Mouse (Mus musculus) embryonic facial prominence, embryonic 14.5 days (tissue): Measurements from ENCODE around the gene Gm20662. TPM values are rescaled to one million over a fixed set of nuclear protein-coding genes. Genes with fewer than 3 reads are reported as not detected.

ENCODE experiments used
- ATAC-seq: fragments of 200-750 bp; cut with Nextera tagmentation; 2 replicates; pipeline ENCODE4 v1.8.0; 2017; ENCODE audit warnings: low read depth, moderate number of reproducible peaks, moderate TSS enrichment
- DNase-seq: peaks from one replicate; pipeline ENCODE4 v3.0.0-alpha.2; 2015; ENCODE audit warnings: low spot score
- H3K27ac ChIP-seq: fragments of 300-500 bp; sonication (generic); replicated peaks from 2 replicates; pipeline ENCODE4 v1.5.1; 2014; ENCODE audit warnings: low read depth, mild to moderate bottlenecking, low read length, moderate library complexity
- H3K27me3 ChIP-seq: fragments of 300-500 bp; sonication (generic); replicated peaks from 2 replicates; pipeline ENCODE4 v1.6.1; 2014; ENCODE audit warnings: low read length; ENCODE audit not compliant: control insufficient read depth, insufficient read depth
- H3K36me3 ChIP-seq: fragments of 300-500 bp; sonication (generic); 2 replicates; pipeline ENCODE4 v1.6.1; 2014; ENCODE audit warnings: low read length, mixed read lengths; ENCODE audit not compliant: control insufficient read depth, insufficient read depth
- H3K4me1 ChIP-seq: fragments of 300-500 bp; sonication (generic); 2 replicates; pipeline ENCODE4 v1.6.1; 2014; ENCODE audit warnings: antibody characterized with exemption, low read length; ENCODE audit not compliant: control insufficient read depth, insufficient read depth
- H3K4me2 ChIP-seq: fragments of 300-500 bp; sonication (generic); 2 replicates; pipeline ENCODE4 v1.6.1; 2014; ENCODE audit warnings: low read depth, mild to moderate bottlenecking, low read length, moderate library complexity, mixed read lengths
- H3K4me3 ChIP-seq: fragments of 300-500 bp; sonication (generic); 2 replicates; pipeline ENCODE4 v1.5.1; 2014; ENCODE audit warnings: low read depth, mild to moderate bottlenecking, low read length
- H3K9ac ChIP-seq: fragments of 300-500 bp; sonication (generic); 2 replicates; pipeline ENCODE4 v1.6.1; 2014; ENCODE audit warnings: low read depth, mild to moderate bottlenecking, low read length, moderate library complexity, mixed read lengths
- H3K9me3 ChIP-seq: fragments of 300-500 bp; sonication (generic); 2 replicates; pipeline ENCODE4 v1.6.1; 2016; ENCODE audit warnings: low read length; ENCODE audit not compliant: control insufficient read depth
- WGBS: fragments of 180-500 bp; shearing (Covaris S2); extraction: QIAGEN DNeasy Blood & Tissue Kit; methylation state at CpG from one replicate; pipeline ENCODE4 v1.1.7; 2014; 5-methylcytosine and 5-hydroxymethylcytosine counted together
- polyA plus RNA-seq: library from polyadenylated mRNA; unstranded; fragments of >200 nt; fragmentation: Nextera tagmentation; extraction: Ambion mirVana; gene quantifications from 2 replicates; pipeline ENCODE4 v1.2.1, GENCODE M21; 2014

Gene Gm20662
- polyA plus RNA-seq, 1 experiment from 2014 or later, result not detected

DNA sequence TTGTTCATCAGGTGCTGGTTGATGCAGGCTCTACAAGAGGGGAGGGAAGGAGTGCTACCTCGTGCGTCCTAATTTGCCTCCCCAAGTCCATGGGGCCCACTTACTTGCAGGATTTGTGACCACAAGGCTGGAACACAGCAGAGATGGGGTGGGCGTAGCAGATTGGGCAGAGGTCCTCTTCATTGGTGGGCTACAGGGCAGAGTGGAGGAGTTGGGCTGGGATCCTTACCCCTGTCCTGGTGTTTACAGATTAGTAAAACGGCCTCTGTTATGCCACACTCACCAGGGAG is 55.7 kb downstream of the Gm20662 start:
- no peak overlapping the region for H3K27ac ChIP-seq
- peaks cover 65% of the 10 kb centered on the region for H3K36me3 ChIP-seq
- no peaks in the 10 kb centered on the region for H3K27me3 ChIP-seq
- no peak overlapping the region for H3K9ac ChIP-seq
- ATAC-seq, result no peak
- H3K4me2 ChIP-seq, result no peak overlapping the region
- 80% methylated on average over 4 of the region's 4 CpGs for WGBS
- no peak overlapping the region for H3K4me3 ChIP-seq
- DNase-seq, result no peak
- H3K9me3 ChIP-seq, result no peaks in the 10 kb centered on the region
- H3K4me1 ChIP-seq, result 0 out of 2 replicates have a peak, but pooled peaks cover 11% of the 10 kb centered on the region

DNA sequence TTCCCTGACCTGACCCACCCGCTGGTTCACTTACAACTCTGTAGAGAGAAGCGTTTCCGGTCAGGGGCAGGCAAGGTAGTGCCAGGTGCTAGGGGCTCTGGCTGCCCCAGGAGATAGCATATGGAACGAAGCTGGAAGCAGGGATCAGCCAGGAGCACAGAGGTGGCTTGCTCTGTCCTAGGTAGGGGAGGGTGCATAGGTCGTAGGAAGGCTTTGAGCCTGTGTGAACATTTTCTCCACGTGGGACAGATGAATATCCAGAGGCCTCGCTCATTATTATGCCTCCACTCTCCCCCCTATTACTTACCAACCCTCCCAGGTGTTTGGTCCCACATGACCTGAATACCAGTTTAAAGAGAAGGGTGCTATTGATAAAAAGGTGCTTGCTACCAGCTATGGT is 56.3 kb downstream of the Gm20662 start:
- Histone ChIP-seq H3K27me3 (no peaks in the 10 kb centered on the region), H3K27ac (no peak overlapping the region; the same call in 1 of the 2 replicates), H3K4me3 (no peak overlapping the region), H3K9me3 (no peaks in the 10 kb centered on the region), H3K36me3 (peaks cover 64% of the 10 kb centered on the region), H3K9ac (no peak overlapping the region), H3K4me1 (0 out of 2 replicates have a peak, but pooled peaks cover 11% of the 10 kb centered on the region), H3K4me2 (no peak overlapping the region)
- 71% methylated on average over 7 of the region's 7 CpGs for WGBS
- DNase-seq, result no peak
- no peak for ATAC-seq

DNA sequence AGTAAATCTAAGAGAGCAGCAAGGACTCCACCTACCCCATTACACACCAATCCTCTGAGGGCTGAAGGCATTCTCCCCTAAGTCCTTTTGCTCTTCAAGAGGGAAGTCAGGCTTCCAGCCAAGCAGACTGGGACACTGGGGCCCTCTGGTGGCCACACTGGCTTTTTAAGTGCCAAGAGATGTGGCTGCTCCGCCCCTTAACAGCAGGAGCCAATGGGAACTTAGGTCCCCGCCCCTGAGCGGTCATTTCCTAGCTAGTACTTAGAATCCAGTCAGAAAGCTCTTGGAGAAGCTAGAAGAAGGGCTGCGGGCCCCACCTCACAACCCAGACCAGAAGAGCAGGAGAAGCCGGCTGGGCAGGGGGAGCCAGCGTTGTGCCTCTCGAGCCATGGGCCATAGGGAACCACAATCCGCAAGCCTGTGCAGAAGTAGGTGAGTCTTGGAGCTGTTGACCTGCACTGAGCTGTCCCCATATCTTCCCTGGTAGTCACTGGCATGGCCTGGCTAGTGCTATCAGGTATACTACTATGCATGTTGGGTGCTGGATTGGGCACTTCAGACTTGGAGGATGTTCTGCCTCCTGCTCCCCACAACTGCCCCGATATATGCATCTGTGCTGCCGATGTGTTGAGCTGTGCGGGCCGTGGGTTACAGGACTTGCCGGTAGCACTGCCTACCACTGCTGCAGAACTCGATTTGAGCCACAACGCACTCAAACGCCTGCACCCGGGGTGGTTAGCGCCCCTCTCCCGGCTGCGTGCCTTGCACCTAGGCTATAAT is 56.9 kb downstream of the Gm20662 start, which contains the start of gene Amigo3:
Gene Amigo3 (plus strand): TSS at position 275 of the 780 bp plus-strand sequence.
- 0 out of 2 replicates have a peak, but pooled peaks cover 10% of the 10 kb centered on the region for H3K4me1 ChIP-seq
- no peaks in the 10 kb centered on the region for H3K9me3 ChIP-seq
- 0 out of 2 replicates have a peak within 1 kb of the TSS, but pooled peaks have one; percentile 19 for H3K4me3 ChIP-seq
- peaks cover 66% of the 10 kb centered on the region for H3K36me3 ChIP-seq
- H3K9ac ChIP-seq, result peak within 1 kb of the TSS; percentile 51; the same call in 1 of the 2 replicates
- WGBS, result 55% methylated on average over 20 of the region's 20 CpGs
- ATAC-seq (peak; percentile 54), DNase-seq (peak; percentile 98)
- H3K4me2 ChIP-seq, result peak within 1 kb of the TSS; percentile 46
- H3K27ac ChIP-seq, result peak within 1 kb of the TSS; percentile 62
- H3K27me3 ChIP-seq, result no peaks in the 10 kb centered on the region

DNA sequence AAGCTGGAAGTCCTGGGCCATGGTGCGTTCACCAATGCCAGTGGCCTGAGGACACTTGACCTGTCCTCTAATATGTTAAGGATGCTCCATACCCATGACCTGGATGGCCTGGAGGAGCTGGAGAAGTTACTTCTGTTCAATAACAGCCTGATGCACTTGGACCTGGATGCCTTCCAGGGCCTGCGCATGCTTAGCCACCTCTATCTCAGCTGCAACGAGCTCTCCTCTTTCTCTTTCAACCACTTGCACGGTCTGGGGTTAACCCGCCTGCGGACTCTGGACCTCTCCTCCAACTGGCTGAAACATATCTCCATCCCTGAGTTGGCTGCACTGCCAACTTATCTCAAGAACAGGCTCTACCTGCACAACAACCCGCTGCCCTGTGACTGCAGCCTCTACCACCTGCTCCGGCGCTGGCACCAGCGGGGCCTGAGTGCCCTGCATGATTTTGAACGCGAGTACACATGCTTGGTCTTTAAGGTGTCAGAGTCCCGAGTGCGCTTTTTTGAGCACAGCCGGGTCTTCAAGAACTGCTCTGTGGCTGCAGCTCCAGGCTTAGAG is 57.6 kb downstream of the Gm20662 start:
- no peak for DNase-seq
- Histone ChIP-seq H3K4me2 (0 out of 2 replicates have a peak overlapping the region, but pooled peaks have one; percentile 46), H3K4me1 (0 out of 2 replicates have a peak, but pooled peaks cover 4% of the 10 kb centered on the region), H3K36me3 (peaks cover 73% of the 10 kb centered on the region), H3K9me3 (no peaks in the 10 kb centered on the region), H3K4me3 (no peak overlapping the region), H3K9ac (0 out of 2 replicates have a peak overlapping the region, but pooled peaks have one; percentile 51), H3K27ac (peak overlapping the region; percentile 62), H3K27me3 (no peaks in the 10 kb centered on the region)
- ATAC-seq, result no peak
- 87% methylated on average over 15 of the region's 15 CpGs for WGBS

DNA sequence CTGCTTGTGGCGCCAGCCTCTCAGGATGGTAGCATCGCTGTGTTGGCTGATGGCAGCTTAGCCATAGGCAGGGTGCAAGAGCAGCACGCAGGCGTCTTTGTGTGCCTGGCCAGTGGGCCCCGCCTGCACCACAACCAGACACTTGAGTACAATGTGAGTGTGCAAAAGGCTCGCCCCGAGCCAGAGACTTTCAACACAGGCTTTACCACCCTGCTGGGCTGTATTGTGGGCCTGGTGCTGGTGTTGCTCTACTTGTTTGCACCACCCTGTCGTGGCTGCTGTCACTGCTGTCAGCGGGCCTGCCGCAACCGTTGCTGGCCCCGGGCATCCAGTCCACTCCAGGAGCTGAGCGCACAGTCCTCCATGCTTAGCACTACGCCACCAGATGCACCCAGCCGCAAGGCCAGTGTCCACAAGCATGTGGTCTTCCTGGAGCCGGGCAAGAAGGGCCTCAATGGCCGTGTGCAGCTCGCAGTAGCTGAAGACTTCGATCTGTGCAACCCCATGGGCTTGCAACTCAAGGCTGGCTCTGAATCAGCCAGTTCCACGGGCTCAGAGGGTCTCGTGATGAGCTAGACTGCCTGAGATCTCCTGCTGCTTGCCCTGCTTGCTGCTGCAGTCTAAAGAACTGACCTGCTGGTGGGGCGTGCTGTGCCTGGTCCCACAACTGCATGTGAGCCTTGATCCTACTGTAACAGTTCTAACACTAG is 58.3 kb downstream of the Gm20662 start:
- H3K9ac ChIP-seq, result no peak overlapping the region
- H3K36me3 ChIP-seq, result peaks cover 81% of the 10 kb centered on the region

DNA sequence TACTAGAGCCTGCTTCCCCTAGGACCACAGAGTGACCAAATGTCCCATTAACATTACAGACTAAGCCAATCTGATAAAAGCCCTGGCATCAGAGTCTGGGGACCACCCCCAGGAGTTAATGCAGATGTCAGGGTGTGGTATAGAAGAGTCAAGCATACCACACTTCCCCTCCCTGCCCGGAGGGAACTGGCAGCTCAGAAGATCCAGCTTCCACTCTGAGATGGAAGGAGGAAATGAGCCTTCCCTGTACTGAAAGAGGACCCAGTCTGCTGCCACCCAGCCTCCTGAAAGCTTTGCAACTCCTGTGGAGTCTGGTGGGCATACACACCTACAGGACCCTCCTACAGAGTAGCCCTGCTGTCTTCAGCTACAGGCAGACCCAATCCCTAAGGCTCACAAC is 58.9 kb downstream of the Gm20662 start:
- Histone ChIP-seq H3K9ac (0 out of 2 replicates have a peak overlapping the region, but pooled peaks have one; percentile 14), H3K36me3 (peaks cover 86% of the 10 kb centered on the region)
- DNase-seq, result no peak

More for the DNA sequence above, 58.3 kb downstream of the Gm20662 start:
- Histone ChIP-seq H3K27ac (no peak overlapping the region), H3K9me3 (no peaks in the 10 kb centered on the region), H3K4me1 (0 out of 2 replicates have a peak, but pooled peaks cover 4% of the 10 kb centered on the region), H3K4me2 (no peak overlapping the region), H3K27me3 (no peaks in the 10 kb centered on the region), H3K4me3 (no peak overlapping the region)
- WGBS, result 90% methylated on average over 22 of the region's 22 CpGs
- DNase-seq, result no peak
- no peak for ATAC-seq

DNA sequence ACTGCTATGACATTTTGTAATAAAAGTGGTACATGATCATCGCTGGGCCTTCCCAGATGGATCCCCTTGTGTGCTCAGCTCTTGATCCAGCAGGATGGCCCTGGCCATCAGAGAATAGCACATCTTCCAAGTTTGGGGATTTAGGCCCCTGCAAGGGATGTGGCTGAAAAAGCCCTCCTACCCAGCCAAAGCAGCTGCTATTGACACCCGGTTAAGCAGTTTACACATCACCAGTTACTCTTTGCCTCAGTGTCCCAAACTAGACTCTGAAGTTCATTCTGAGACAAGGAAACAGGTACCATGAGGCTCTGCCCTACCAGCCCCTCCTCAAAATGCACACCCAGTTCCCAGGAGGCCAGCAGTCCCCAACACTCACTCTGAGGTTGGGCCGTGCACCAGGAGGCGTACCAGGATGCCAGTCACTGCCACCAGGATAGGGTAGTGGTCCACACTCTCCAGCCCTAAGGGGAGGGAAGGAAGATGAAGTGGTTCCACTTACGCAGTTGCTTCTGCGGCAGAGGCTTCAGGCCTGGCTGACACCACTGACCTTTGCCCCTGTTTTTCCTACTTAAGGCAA is 59.6 kb downstream of the Gm20662 start:
- Histone ChIP-seq H3K9me3 (no peaks in the 10 kb centered on the region), H3K27ac (no peak overlapping the region), H3K4me1 (no peaks in the 10 kb centered on the region), H3K27me3 (no peaks in the 10 kb centered on the region), H3K4me2 (no peak overlapping the region), H3K4me3 (no peak overlapping the region), H3K36me3 (peaks cover 84% of the 10 kb centered on the region), H3K9ac (0 out of 2 replicates have a peak overlapping the region, but pooled peaks have one; percentile 14)
- WGBS, result 94% methylated on average over 6 of the region's 6 CpGs
- no peak for DNase-seq
- no peak for ATAC-seq

More for the DNA sequence above, 58.9 kb downstream of the Gm20662 start:
- Histone ChIP-seq H3K9me3 (no peaks in the 10 kb centered on the region), H3K27me3 (no peaks in the 10 kb centered on the region), H3K4me2 (no peak overlapping the region), H3K27ac (no peak overlapping the region), H3K4me1 (no peaks in the 10 kb centered on the region), H3K4me3 (no peak overlapping the region)
- no peak for ATAC-seq
- 83% methylated on average over 1 of the region's 1 CpGs for WGBS
